ENCODE assay signal across 30 mouse cellular contexts in the genomic region with DNA sequence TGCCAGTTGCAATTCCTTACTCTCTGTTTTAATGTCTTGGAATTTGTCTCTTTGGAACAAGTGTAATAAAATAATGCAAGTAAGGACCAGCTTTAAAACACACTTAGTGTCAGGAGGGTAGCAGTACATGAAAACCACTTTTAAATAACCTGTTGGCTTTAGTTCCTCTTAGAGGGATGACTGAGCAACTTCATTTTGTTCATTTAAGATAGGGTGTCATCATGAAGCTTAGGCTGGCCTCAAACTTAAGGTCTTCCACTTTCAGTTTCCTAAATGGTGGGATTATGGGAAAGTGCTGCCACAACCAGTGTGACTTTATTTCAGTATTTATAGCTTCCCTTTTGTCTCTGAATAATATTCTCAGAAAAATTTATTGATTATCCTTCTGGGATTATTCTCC. TPM values are rescaled to one million over a fixed set of nuclear protein-coding genes. Genes with fewer than 3 reads are reported as not detected.
A peak's percentile ranks its signal among the peaks of the same experiment; 100 is the strongest.
DNase-seq lines count a peak whose midpoint lies in the region; ATAC-seq and TF ChIP-seq lines count a peak whose summit lies in the region.
"Had no signal": no experiment of that assay in that cellular context is flagged by ENCODE, and none has a peak within 500 bp of the region (broad histone marks: within the 10 kb centered on the region; RNA-seq: fewer than 3 reads in every experiment).

No protein-coding gene starts in this region.

- TF ChIP-seq EP300 in MEL (IDR thresholded peaks at IDR 0.05; ENCODE audit: low read depth in 1 of 2, low read length in 2 of 2) = 0 out of 4 replicates have a peak, but pooled peaks of 1 of the 2 experiments have one; percentile 32

- H3K27ac ChIP-seq in MEL (ENCODE audit: control insufficient read depth, low read depth, low read length) = no peak overlapping the region
- no peak overlapping the region for H3K27ac ChIP-seq in intestine, embryonic 16.5 days (ENCODE audit: low read length)
- H3K27ac ChIP-seq: embryonic facial prominence, embryonic 10.5 days; embryonic facial prominence, embryonic 13.5 days; forebrain, embryonic 12.5 days; forebrain, embryonic 15.5 days; heart, adult 2 months; heart, embryonic 10.5 days; heart, embryonic 13.5 days; hindbrain, embryonic 12.5 days; hindbrain, embryonic 15.5 days had no signal

- no peaks in the 10 kb centered on the region for H3K27me3 ChIP-seq in MEL (ENCODE audit: control insufficient read depth in 1 of 2, insufficient read depth in 2 of 2, low read length in 2 of 2)
- H3K27me3 ChIP-seq in intestine, embryonic 16.5 days (replicated peaks; ENCODE audit: control insufficient read depth, insufficient read depth, low read length) = no peaks in the 10 kb centered on the region
- H3K27me3 ChIP-seq: CH12.LX; embryonic facial prominence, embryonic 13.5 days; forebrain, embryonic 12.5 days; forebrain, embryonic 15.5 days; heart, embryonic 13.5 days; hindbrain, embryonic 12.5 days; hindbrain, embryonic 15.5 days had no signal

- peak; percentile 59 for DNase-seq in MEL (ENCODE audit: low read depth, low spot score)
- no peak for DNase-seq in kidney, postnatal 4 days
- no peak for DNase-seq in adipocyte (ENCODE audit: low spot score)
- DNase-seq: adrenal gland, adult 2 months; adrenal gland, postnatal 14 days; B cell, adult 2 months; cerebellum, adult 11 months; cerebellum, adult 2 months; cerebellum, adult 9-11 months; cerebellum, postnatal 25 days; embryo, embryonic 11 days; gastrocnemius, postnatal 25 days; heart, adult 2 months; heart, postnatal 14 days; heart, postnatal 4 days had no signal

- TF ChIP-seq POLR2A in MEL (IDR thresholded peaks at IDR 0.05; ENCODE audit: control insufficient read depth in 1 of 2, insufficient read depth in 1 of 2, low read depth in 1 of 2, low read length in 2 of 2, poor library complexity in 1 of 2) = no peak

- H3K9ac ChIP-seq in MEL (ENCODE audit: control insufficient read depth, low read depth, low read length, poor library complexity, severe bottlenecking) = no peak overlapping the region
- no peak overlapping the region for H3K9ac ChIP-seq in intestine, embryonic 16.5 days (ENCODE audit: low read depth, low read length)
- H3K9ac ChIP-seq: embryonic facial prominence, embryonic 13.5 days; forebrain, embryonic 12.5 days; forebrain, embryonic 15.5 days; heart, embryonic 13.5 days; hindbrain, embryonic 12.5 days; hindbrain, embryonic 15.5 days had no signal

- H3K4me3 ChIP-seq in MEL (ENCODE audit: control insufficient read depth in 1 of 2, insufficient read depth in 1 of 2, low read depth in 2 of 2, low read length in 2 of 2) = peak overlapping the region in 1 of 2 experiments; percentile 27; a peak in 1 of 4 replicates
- no peak overlapping the region for H3K4me3 ChIP-seq in intestine, embryonic 16.5 days (ENCODE audit: low read length)
- H3K4me3 ChIP-seq: embryonic facial prominence, embryonic 10.5 days; embryonic facial prominence, embryonic 13.5 days; erythroblast, embryonic 14.5 days; forebrain, embryonic 12.5 days; forebrain, embryonic 15.5 days; heart, adult 2 months; heart, embryonic 10.5 days; heart, embryonic 13.5 days; hindbrain, embryonic 12.5 days; hindbrain, embryonic 15.5 days had no signal

- H3K79me2 ChIP-seq in MEL (ENCODE audit: control insufficient read depth, insufficient read depth, low read length, poor library complexity) = no peaks in the 10 kb centered on the region

- ATAC-seq in granulocyte monocyte progenitor cell, adult 5-6 weeks (replicated peaks; ENCODE audit: poor library complexity, severe bottlenecking) = peak; percentile 75
- ATAC-seq in megakaryocyte progenitor cell, adult 5-6 weeks (replicated peaks; ENCODE audit: poor library complexity) = peak; percentile 66
- ATAC-seq in intestine, embryonic 16.5 days = no peak
- ATAC-seq: forebrain, embryonic 15.5 days; Patski had no signal

- peaks cover 3 to 7% of the 10 kb centered on the region in 2 experiments; a peak in 3 of 4 replicates for H3K4me1 ChIP-seq in MEL (ENCODE audit: control insufficient read depth in 1 of 2, insufficient read depth in 2 of 2, low read length in 2 of 2)
- H3K4me1 ChIP-seq in intestine, embryonic 16.5 days (ENCODE audit: control insufficient read depth, insufficient read depth, low read length) = no peaks in the 10 kb centered on the region
- H3K4me1 ChIP-seq: embryonic facial prominence, embryonic 10.5 days; embryonic facial prominence, embryonic 13.5 days; forebrain, embryonic 12.5 days; forebrain, embryonic 15.5 days; heart, embryonic 10.5 days; heart, embryonic 13.5 days; hindbrain, embryonic 12.5 days; hindbrain, embryonic 15.5 days had no signal

- TF ChIP-seq CTCF in MEL (IDR thresholded peaks at IDR 0.05 in 2 of 3, conservative IDR thresholded peaks at IDR 0.05 in 1 of 3; ENCODE audit: control insufficient read depth in 1 of 3, insufficient read depth in 1 of 3, low read depth in 2 of 3, low read length in 3 of 3, poor library complexity in 1 of 3, severe bottlenecking in 1 of 3) = no peak

- peaks cover 0 to 9% of the 10 kb centered on the region in 2 experiments; a peak in 2 of 4 replicates for H3K36me3 ChIP-seq in MEL (ENCODE audit: control insufficient read depth in 1 of 2, insufficient read depth in 2 of 2, low read length in 2 of 2)
- H3K36me3 ChIP-seq in intestine, embryonic 16.5 days (ENCODE audit: control insufficient read depth, insufficient read depth, low read length) = no peaks in the 10 kb centered on the region
- H3K36me3 ChIP-seq: embryonic facial prominence, embryonic 10.5 days; embryonic facial prominence, embryonic 13.5 days; forebrain, embryonic 12.5 days; forebrain, embryonic 15.5 days; G1E; heart, embryonic 10.5 days; heart, embryonic 13.5 days; hindbrain, embryonic 12.5 days; hindbrain, embryonic 15.5 days had no signal

- no peaks in the 10 kb centered on the region for H3K9me3 ChIP-seq in MEL (replicated peaks; ENCODE audit: insufficient read depth, low read length)
- H3K9me3 ChIP-seq in intestine, embryonic 16.5 days (ENCODE audit: control insufficient read depth, low read length) = no peaks in the 10 kb centered on the region
- H3K9me3 ChIP-seq: embryonic facial prominence, embryonic 10.5 days; embryonic facial prominence, embryonic 13.5 days; forebrain, embryonic 12.5 days; forebrain, embryonic 15.5 days; G1E; heart, embryonic 10.5 days; heart, embryonic 13.5 days; hindbrain, embryonic 12.5 days; hindbrain, embryonic 15.5 days had no signal

- TF ChIP-seq RAD21 in MEL (IDR thresholded peaks at IDR 0.05; ENCODE audit: low read depth, low read length) = no peak

- H3K4me2 ChIP-seq in intestine, embryonic 16.5 days (ENCODE audit: low read depth, low read length) = no peak overlapping the region
- H3K4me2 ChIP-seq: embryonic facial prominence, embryonic 13.5 days; forebrain, embryonic 12.5 days; forebrain, embryonic 15.5 days; heart, embryonic 13.5 days; hindbrain, embryonic 12.5 days; hindbrain, embryonic 15.5 days had no signal

TF ChIP-seq in MEL, 35 proteins besides CTCF, POLR2A, EP300 and RAD21:
- no peak for TF ChIP-seq ETS1 (IDR thresholded peaks at IDR 0.05; ENCODE audit: low read depth, low read length)
- TF ChIP-seq CHD2 (IDR thresholded peaks at IDR 0.05; ENCODE audit: low read length) = no peak
- TF ChIP-seq MAFK (IDR thresholded peaks at IDR 0.05; ENCODE audit: borderline replicate concordance, low read depth, low read length) = no peak
- TF ChIP-seq E2F4 (IDR thresholded peaks at IDR 0.05; ENCODE audit: borderline replicate concordance, low read depth, low read length) = no peak
- no peak for TF ChIP-seq TBP (IDR thresholded peaks at IDR 0.05; ENCODE audit: low read depth, low read length)
- TF ChIP-seq TAL1 (IDR thresholded peaks at IDR 0.05; ENCODE audit: low read length) = no peak
- no peak for TF ChIP-seq NELFE (IDR thresholded peaks at IDR 0.05; ENCODE audit: low read depth, low read length)
TF ChIP-seq in MEL: peak in this region for 0.

RNA-seq across cellular contexts. Expression of a gene that starts 9.1 kb away (rescaled TPM):
- 34.6 and 41.1 TPM in 2 replicates for total RNA-seq in MEL (2012; rRNA removed)
- polyA plus RNA-seq in MEL (2012; ENCODE audit: insufficient read depth in 1 of 2, insufficient read length in 2 of 2, low read depth in 1 of 2, low replicate concordance in 2 of 2, missing spikeins in 1 of 2) = 10 to 100 TPM in 1 of 2 experiments, not detected in 1; 32.9 TPM
- total RNA-seq in granulocyte monocyte progenitor cell, adult 5-6 weeks (2014; fragmentation: Nextera tagmentation) = 24.3 and 31.5 TPM in 2 replicates
- 20.7 and 29.0 TPM in 2 replicates for total RNA-seq in granulocyte monocyte progenitor cell, adult 5-6 weeks (2017)
- 30.2 and 30.9 TPM in 2 replicates for total RNA-seq in megakaryocyte progenitor cell, adult 5-6 weeks (2015)
- 27.6 and 29.3 TPM in 2 replicates for total RNA-seq in megakaryocyte progenitor cell, adult 5-6 weeks (2017)
- 64.8 and 70.6 TPM in 2 replicates for polyA plus RNA-seq in intestine, embryonic 16.5 days (2015; fragmentation: Nextera tagmentation; extraction: Ambion mirVana)
